Comparison of ENCODE assay signal across 8 mouse cellular contexts in genomic region chr7:127588901-127589300, GRCm38 (mm10). TPM values are rescaled to one million over a fixed set of nuclear protein-coding genes. Genes with fewer than 3 reads are reported as not detected.
DNase-seq lines count a peak whose midpoint lies in the region; ATAC-seq and TF ChIP-seq lines count a peak whose summit lies in the region.

No protein-coding gene starts in this region.

- H3K9ac ChIP-seq in kidney, embryonic 16.5 days (replicated peaks; ENCODE audit: low read length), result peak overlapping the region; percentile 80
- H3K9ac ChIP-seq in hindbrain, embryonic 15.5 days, result peak overlapping the region; percentile 81
- peak overlapping the region; percentile 74 for H3K9ac ChIP-seq in midbrain, embryonic 14.5 days (replicated peaks; ENCODE audit: low read length)

- 2% methylated on average over 29 of the region's 29 CpGs for WGBS in kidney, embryonic 16.5 days
- 4% methylated on average over 29 of the region's 29 CpGs for WGBS in hindbrain, embryonic 15.5 days
- WGBS in midbrain, embryonic 14.5 days, result 6% methylated on average over 29 of the region's 29 CpGs

- H3K4me1 ChIP-seq in kidney, embryonic 16.5 days (ENCODE audit: insufficient read depth, low read length), result peaks cover 17% of the 10 kb centered on the region
- peaks cover 9% of the 10 kb centered on the region for H3K4me1 ChIP-seq in bone marrow macrophage, adult 2 months (ENCODE audit: control insufficient read depth, insufficient read depth, low read length)
- H3K4me1 ChIP-seq in hindbrain, embryonic 15.5 days (replicated peaks), result peaks cover 20% of the 10 kb centered on the region
- H3K4me1 ChIP-seq in midbrain, embryonic 14.5 days (ENCODE audit: control insufficient read depth, insufficient read depth, low read length), result peaks cover 14% of the 10 kb centered on the region; the same call in 1 of the 2 replicates

- no peak for ATAC-seq in kidney, embryonic 16.5 days (ENCODE audit: low FRiP score, low TSS enrichment)
- no peak for ATAC-seq in hindbrain, embryonic 15.5 days (ENCODE audit: low FRiP score, low read depth)
- ATAC-seq in midbrain, embryonic 14.5 days (ENCODE audit: low FRiP score, low TSS enrichment), result no peak

- TF ChIP-seq CTCF in bone marrow macrophage, adult 2 months (IDR thresholded peaks at IDR 0.05; ENCODE audit: low read depth, low read length), result no peak

- DNase-seq in kidney, adult 18-20 months, result no peak
- DNase-seq in midbrain, embryonic 14.5 days, result no peak
- DNase-seq in ovary, postnatal 10 days (ENCODE audit: low spot score), result no peak
- DNase-seq in spleen, adult 12 weeks (ENCODE audit: low spot score), result no peak
- DNase-seq in cerebellum, adult 18-20 months, result no peak

- H3K4me3 ChIP-seq in kidney, embryonic 16.5 days (ENCODE audit: low read length), result peak overlapping the region; percentile 82
- H3K4me3 ChIP-seq in bone marrow macrophage, adult 2 months (ENCODE audit: insufficient read depth, low read length), result peak overlapping the region; percentile 97
- peak overlapping the region; percentile 84 for H3K4me3 ChIP-seq in hindbrain, embryonic 15.5 days
- H3K4me3 ChIP-seq in midbrain, embryonic 14.5 days (replicated peaks; ENCODE audit: low read depth, low read length), result peak overlapping the region; percentile 89

- peaks cover 42% of the 10 kb centered on the region for H3K36me3 ChIP-seq in kidney, embryonic 16.5 days (ENCODE audit: insufficient read depth, low read length)
- H3K36me3 ChIP-seq in hindbrain, embryonic 15.5 days, result peaks cover 39% of the 10 kb centered on the region
- peaks cover 57% of the 10 kb centered on the region for H3K36me3 ChIP-seq in midbrain, embryonic 14.5 days (ENCODE audit: control insufficient read depth, insufficient read depth, low read length)

- peak overlapping the region; percentile 77 for H3K4me2 ChIP-seq in kidney, embryonic 16.5 days (replicated peaks; ENCODE audit: low read depth, low read length)
- peak overlapping the region; percentile 94 for H3K4me2 ChIP-seq in hindbrain, embryonic 15.5 days
- peak overlapping the region; percentile 89 for H3K4me2 ChIP-seq in midbrain, embryonic 14.5 days (ENCODE audit: low read length)

- H3K27ac ChIP-seq in kidney, embryonic 16.5 days (ENCODE audit: low read length), result no peak overlapping the region; the same call in 1 of the 2 replicates
- 0 out of 2 replicates have a peak overlapping the region, but pooled peaks have one; percentile 11 for H3K27ac ChIP-seq in bone marrow macrophage, adult 2 months (ENCODE audit: insufficient read depth, low read depth, low read length)
- peak overlapping the region; percentile 81 for H3K27ac ChIP-seq in hindbrain, embryonic 15.5 days (replicated peaks)
- H3K27ac ChIP-seq in midbrain, embryonic 14.5 days (replicated peaks; ENCODE audit: low read depth, low read length), result peak overlapping the region; percentile 68

- H3K9me3 ChIP-seq in kidney, embryonic 16.5 days (ENCODE audit: low read length), result no peaks in the 10 kb centered on the region
- H3K9me3 ChIP-seq in hindbrain, embryonic 15.5 days, result no peaks in the 10 kb centered on the region
- H3K9me3 ChIP-seq in midbrain, embryonic 14.5 days (ENCODE audit: control insufficient read depth, low read length), result no peaks in the 10 kb centered on the region

- no peak for TF ChIP-seq POLR2A in bone marrow macrophage, adult 2 months (IDR thresholded peaks at IDR 0.05; ENCODE audit: borderline replicate concordance, low read depth, low read length)

- H3K27me3 ChIP-seq in kidney, embryonic 16.5 days (ENCODE audit: insufficient read depth, low read length), result no peaks in the 10 kb centered on the region
- H3K27me3 ChIP-seq in hindbrain, embryonic 15.5 days, result no peaks in the 10 kb centered on the region
- no peaks in the 10 kb centered on the region for H3K27me3 ChIP-seq in midbrain, embryonic 14.5 days (ENCODE audit: control insufficient read depth, insufficient read depth, low read length)

RNA-seq across cellular contexts. Expression of gene Rnf40, which starts 0.3 kb away (rescaled TPM):
- polyA plus RNA-seq in kidney, embryonic 16.5 days (2015; fragmentation: Nextera tagmentation; extraction: Ambion mirVana), result 50.6 and 51.4 TPM in 2 replicates
- polyA plus RNA-seq in bone marrow macrophage, adult 2 months (2012; ENCODE audit: insufficient read depth, insufficient read length, missing spikeins), result 42.3 and 44.5 TPM in 2 replicates
- polyA plus RNA-seq in hindbrain, embryonic 15.5 days (2015; fragmentation: Nextera tagmentation; extraction: Ambion mirVana), result 41.4 and 44.9 TPM in 2 replicates
- polyA plus RNA-seq in midbrain, embryonic 14.5 days (2014; fragmentation: Nextera tagmentation; extraction: Ambion mirVana), result 40.7 and 45.0 TPM in 2 replicates

RNA-seq across cellular contexts. Expression of gene Ccdc189, which starts 0.5 kb away (rescaled TPM):
- polyA plus RNA-seq in kidney, embryonic 16.5 days (2015; fragmentation: Nextera tagmentation; extraction: Ambion mirVana), result 16.7 and 17.6 TPM in 2 replicates
- 2.7 and 2.9 TPM in 2 replicates for polyA plus RNA-seq in bone marrow macrophage, adult 2 months (2012; ENCODE audit: insufficient read depth, insufficient read length, missing spikeins)
- 10.1 and 12.2 TPM in 2 replicates for polyA plus RNA-seq in hindbrain, embryonic 15.5 days (2015; fragmentation: Nextera tagmentation; extraction: Ambion mirVana)
- 9.0 and 12.8 TPM in 2 replicates for polyA plus RNA-seq in midbrain, embryonic 14.5 days (2014; fragmentation: Nextera tagmentation; extraction: Ambion mirVana)

RNA-seq across cellular contexts. Expression of gene Phkg2, which starts 15.8 kb away (rescaled TPM):
- 40.7 and 46.7 TPM in 2 replicates for polyA plus RNA-seq in kidney, embryonic 16.5 days (2015; fragmentation: Nextera tagmentation; extraction: Ambion mirVana)
- polyA plus RNA-seq in bone marrow macrophage, adult 2 months (2012; ENCODE audit: insufficient read depth, insufficient read length, missing spikeins), result 64.7 and 68.4 TPM in 2 replicates
- polyA plus RNA-seq in hindbrain, embryonic 15.5 days (2015; fragmentation: Nextera tagmentation; extraction: Ambion mirVana), result 59.3 and 59.4 TPM in 2 replicates
- polyA plus RNA-seq in midbrain, embryonic 14.5 days (2014; fragmentation: Nextera tagmentation; extraction: Ambion mirVana), result 54.8 and 61.6 TPM in 2 replicates

RNA-seq across cellular contexts. Expression of gene Zfp629, which starts 26.7 kb away (rescaled TPM):
- 19.8 and 22.1 TPM in 2 replicates for polyA plus RNA-seq in kidney, embryonic 16.5 days (2015; fragmentation: Nextera tagmentation; extraction: Ambion mirVana)
- 11.2 and 11.4 TPM in 2 replicates for polyA plus RNA-seq in bone marrow macrophage, adult 2 months (2012; ENCODE audit: insufficient read depth, insufficient read length, missing spikeins)
- 18.7 and 19.1 TPM in 2 replicates for polyA plus RNA-seq in hindbrain, embryonic 15.5 days (2015; fragmentation: Nextera tagmentation; extraction: Ambion mirVana)
- polyA plus RNA-seq in midbrain, embryonic 14.5 days (2014; fragmentation: Nextera tagmentation; extraction: Ambion mirVana), result 22.4 and 31.6 TPM in 2 replicates

RNA-seq across cellular contexts. Expression of gene Tmem265, which starts 27.7 kb away (rescaled TPM):
- polyA plus RNA-seq in kidney, embryonic 16.5 days (2015; fragmentation: Nextera tagmentation; extraction: Ambion mirVana), result 10.5 and 10.6 TPM in 2 replicates
- 3.4 and 10.8 TPM in 2 replicates for polyA plus RNA-seq in bone marrow macrophage, adult 2 months (2012; ENCODE audit: insufficient read depth, insufficient read length, missing spikeins)
- polyA plus RNA-seq in hindbrain, embryonic 15.5 days (2015; fragmentation: Nextera tagmentation; extraction: Ambion mirVana), result 7.6 and 10.3 TPM in 2 replicates
- polyA plus RNA-seq in midbrain, embryonic 14.5 days (2014; fragmentation: Nextera tagmentation; extraction: Ambion mirVana), result 5.1 and 14.5 TPM in 2 replicates
